Mouse (Mus musculus) lung, adult 10 weeks (tissue): ENCODE data around the gene Nrcam. TPM values are rescaled to one million over a fixed set of nuclear protein-coding genes. Genes with fewer than 3 reads are reported as not detected.

Experiments used
- polyA plus RNA-seq: library from polyadenylated mRNA; stranded (reverse); fragments of 350-450 nt; fragmentation: Illumina TruSeq; extraction: RNeasy Lipid Tissue Mini Kit (QIAGEN cat#74804); gene quantifications from one replicate; pipeline ENCODE4 v1.2.3, GENCODE M21; 2014; ENCODE audit warnings: low read depth, low replicate concordance; ENCODE audit not compliant: insufficient read depth

Nrcam gene
- polyA plus RNA-seq = 5.0 TPM

GRCm38 (mm10) chr12:44328381-44329315 is at the start of gene Nrcam:
TSS of gene Nrcam (plus strand) at chr12:44328885.

Other genes starting within 250 kb of the Nrcam start
- gene Dnajb9, start 118.6 kb upstream of the Nrcam start, polyA plus RNA-seq = 40.3 TPM
- gene Pnpla8, start 107.5 kb upstream of the Nrcam start, polyA plus RNA-seq = 38.6 TPM